Mouse (Mus musculus): ENCODE data around the gene Hsd3b7.

DNA sequence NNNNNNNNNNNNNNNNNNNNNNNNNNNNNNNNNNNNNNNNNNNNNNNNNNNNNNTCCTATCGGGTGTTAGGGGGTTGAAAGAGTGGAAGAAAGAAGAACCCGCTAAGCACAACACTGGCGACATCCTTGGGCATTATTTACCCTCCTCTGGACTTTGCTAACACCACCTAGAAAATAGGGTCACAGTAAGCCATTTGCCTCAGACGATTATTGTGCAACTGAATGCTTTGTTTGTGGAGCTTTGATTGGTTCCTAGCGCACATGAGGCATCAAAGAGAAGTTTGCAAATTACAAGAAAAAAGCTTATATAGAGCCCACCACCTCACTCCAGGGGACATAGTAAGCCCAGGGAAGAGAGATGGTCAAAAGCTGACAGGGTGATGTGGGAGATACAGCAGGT, 8.4 kb downstream of the Hsd3b7 start:
- TF ChIP-seq CHD2 (IDR thresholded peaks at IDR 0.05; ENCODE audit: low read depth, low read length): no peak
- no peak for TF ChIP-seq HCFC1 (IDR thresholded peaks at IDR 0.05; ENCODE audit: borderline replicate concordance, insufficient read depth, low read length)
- no peak for TF ChIP-seq ZNF384 (IDR thresholded peaks at IDR 0.05; ENCODE audit: low read depth, low read length)
- no peak for TF ChIP-seq ZC3H11A (IDR thresholded peaks at IDR 0.05; ENCODE audit: borderline replicate concordance, low read depth, low read length)
- no peak for TF ChIP-seq MAFK (IDR thresholded peaks at IDR 0.05; ENCODE audit: insufficient read depth, low read depth, low read length)

Data from ES-E14 (cell line).